ENCODE assay signal across 25 mouse cellular contexts in genomic region chr12:13358849-13359248, GRCm38 (mm10).
DNase-seq lines count a peak whose midpoint lies in the region; ATAC-seq and TF ChIP-seq lines count a peak whose summit lies in the region.
"Had no signal": no experiment of that assay in that cellular context is flagged by ENCODE, and none has a peak within 500 bp of the region (broad histone marks: within the 10 kb centered on the region; RNA-seq: fewer than 3 reads in every experiment).

No protein-coding gene starts in this region.

- H3K36me3 ChIP-seq in liver, embryonic 16.5 days (ENCODE audit: control insufficient read depth, insufficient read depth), result no peaks in the 10 kb centered on the region; the same call in 1 of the 2 replicates
- peaks cover 44 to 67% of the 10 kb centered on the region in 2 experiments for H3K36me3 ChIP-seq in CH12.LX (replicated peaks in 1 of 2; ENCODE audit: control insufficient read depth in 1 of 2, insufficient read depth in 1 of 2, low read length in 1 of 2)

- in situ Hi-C loops in CH12.LX (cut with MboI; ENCODE audit: low pct_ligation_motif_present, low pct_unique_long_range_greater_than_20kb, low sequenced_read_pairs), result no loop called here

- no peak for TF ChIP-seq POLR2A in CH12.LX (IDR thresholded peaks at IDR 0.05; ENCODE audit: low read depth, low read length)

- H3K9me3 ChIP-seq in liver, embryonic 16.5 days (replicated peaks; ENCODE audit: control insufficient read depth, low read length), result no peaks in the 10 kb centered on the region
- H3K9me3 ChIP-seq in CH12.LX (replicated peaks; ENCODE audit: low read length), result no peaks in the 10 kb centered on the region
- H3K9me3 ChIP-seq: hindbrain, embryonic 10.5 days; hindbrain, embryonic 15.5 days; limb, embryonic 12.5 days had no signal

- TF ChIP-seq EP300 in CH12.LX (IDR thresholded peaks at IDR 0.05; ENCODE audit: low read length), result no peak

- H3K4me3 ChIP-seq in liver, embryonic 16.5 days (ENCODE audit: low read depth, low read length), result no peak overlapping the region
- no peak overlapping the region for H3K4me3 ChIP-seq in CH12.LX (replicated peaks in 1 of 3; ENCODE audit: low read depth in 2 of 3, low read length in 2 of 3, poor library complexity in 1 of 3)
- H3K4me3 ChIP-seq: hindbrain, embryonic 10.5 days; hindbrain, embryonic 15.5 days; left cerebral cortex, adult 2 months; limb, embryonic 12.5 days had no signal

- H3K27ac ChIP-seq in liver, embryonic 16.5 days (ENCODE audit: low read length), result no peak overlapping the region
- no peak overlapping the region for H3K27ac ChIP-seq in CH12.LX (ENCODE audit: insufficient read depth, low read depth)
- H3K27ac ChIP-seq: hindbrain, embryonic 10.5 days; hindbrain, embryonic 15.5 days; left cerebral cortex, adult 2 months; limb, embryonic 12.5 days had no signal

- TF ChIP-seq CTCF in CH12.LX (conservative IDR thresholded peaks at IDR 0.05 in 1 of 2, IDR thresholded peaks at IDR 0.05 in 1 of 2; ENCODE audit: low read depth in 2 of 2, low read length in 2 of 2), result no peak

- DNase-seq in liver (no peak), CH12.LX (ENCODE audit: extremely low read depth) (peak; percentile 14)
- DNase-seq in brain, adult 2 months (ENCODE audit: low read depth, low spot score), result peak; percentile 26
- DNase-seq in left cerebral cortex, adult 11 months (ENCODE audit: low spot score), result no peak
- DNase-seq in kidney, adult 8-10 months, result no peak
- DNase-seq: adrenal gland, postnatal 10 days; B cell, adult 2 months; cerebellum, adult 11-12 months; cerebellum, adult 9-11 months; heart, postnatal 14 days; kidney, adult 18-20 months; kidney, postnatal 25 days; liver, postnatal 0 days; lung, postnatal 4 days; midbrain, embryonic 14.5 days; spleen, adult 18-20 months; thymus, adult 2 months; thymus, postnatal 36 days had no signal

- dilution Hi-C loops in CH12.LX (cut with MboI; ENCODE audit: extremely low pct_ligation_motif_present, extremely low pct_unique_long_range_greater_than_20kb, low sequenced_read_pairs), result no loop called here

- H3K9ac ChIP-seq in liver, embryonic 16.5 days (ENCODE audit: low read depth, low read length), result no peak overlapping the region
- no peak overlapping the region for H3K9ac ChIP-seq in CH12.LX (ENCODE audit: insufficient read depth, low read depth)
- H3K9ac ChIP-seq: hindbrain, embryonic 15.5 days; limb, embryonic 12.5 days; liver, postnatal 0 days had no signal

- no peak overlapping the region for H3K4me2 ChIP-seq in liver, embryonic 16.5 days (ENCODE audit: low read depth, low read length)
- no peak overlapping the region for H3K4me2 ChIP-seq in CH12.LX (ENCODE audit: insufficient read depth, low read depth, poor library complexity, severe bottlenecking)
- H3K4me2 ChIP-seq: hindbrain, embryonic 15.5 days; limb, embryonic 12.5 days; liver, embryonic 11.5 days had no signal

- TF ChIP-seq RAD21 in CH12.LX (IDR thresholded peaks at IDR 0.05; ENCODE audit: low read depth, low read length), result no peak

- WGBS in liver, embryonic 16.5 days (ENCODE audit: insufficient replicate concordance), result 57% methylated on average over 4 of the region's 4 CpGs

- no peaks in the 10 kb centered on the region for H3K27me3 ChIP-seq in liver, embryonic 16.5 days (ENCODE audit: control insufficient read depth, insufficient read depth, low read depth, low read length)
- no peaks in the 10 kb centered on the region for H3K27me3 ChIP-seq in CH12.LX (replicated peaks)
- H3K27me3 ChIP-seq: hindbrain, embryonic 15.5 days; limb, embryonic 12.5 days had no signal

- ATAC-seq in liver, embryonic 16.5 days (ENCODE audit: low read depth), result peak; percentile 30; the same call in 1 of the 2 replicates
- peak; percentile 84 for ATAC-seq in megakaryocyte progenitor cell, adult 5-6 weeks (replicated peaks; ENCODE audit: poor library complexity)
- ATAC-seq: liver, postnatal 0 days had no signal

- no peaks in the 10 kb centered on the region for H3K4me1 ChIP-seq in liver, embryonic 16.5 days (ENCODE audit: control insufficient read depth, low read depth, low read length)
- H3K4me1 ChIP-seq in CH12.LX (ENCODE audit: control insufficient read depth in 1 of 2, insufficient read depth in 2 of 2), result peaks cover 0 to 12% of the 10 kb centered on the region in 2 experiments; a peak in 2 of 4 replicates
- H3K4me1 ChIP-seq: hindbrain, embryonic 15.5 days; limb, embryonic 12.5 days had no signal

- no peaks in the 10 kb centered on the region for H3K79me2 ChIP-seq in CH12.LX (replicated peaks; ENCODE audit: control insufficient read depth, extremely low read depth, insufficient read depth, poor library complexity, severe bottlenecking)

TF ChIP-seq in CH12.LX, 34 proteins besides CTCF, POLR2A, EP300 and RAD21:
- TF ChIP-seq SMC3 (IDR thresholded peaks at IDR 0.05; ENCODE audit: low read depth, low read length) (no peak), MAFK (IDR thresholded peaks at IDR 0.05; ENCODE audit: insufficient replicate concordance, low read length) (no peak), MXI1 (IDR thresholded peaks at IDR 0.05; ENCODE audit: low read depth, low read length) (no peak), KAT2A (IDR thresholded peaks at IDR 0.05; ENCODE audit: insufficient replicate concordance, low read length) (no peak), CHD2 (IDR thresholded peaks at IDR 0.05; ENCODE audit: low read length) (no peak), UBTF (IDR thresholded peaks at IDR 0.05; ENCODE audit: low read depth, low read length) (no peak), ETS1 (conservative IDR thresholded peaks at IDR 0.05; ENCODE audit: low read depth, low read length) (no peak), NELFE (IDR thresholded peaks at IDR 0.05; ENCODE audit: low read depth, low read length) (no peak), ZMIZ1 (IDR thresholded peaks at IDR 0.05; ENCODE audit: low read depth, low read length) (no peak), SIN3A (IDR thresholded peaks at IDR 0.05; ENCODE audit: low read length) (no peak), ZC3H11A (IDR thresholded peaks at IDR 0.05; ENCODE audit: low read depth, low read length) (no peak), ZNF384 (IDR thresholded peaks at IDR 0.05; ENCODE audit: low read depth, low read length) (no peak), JUN (IDR thresholded peaks at IDR 0.05; ENCODE audit: insufficient read depth, low read depth, low read length) (no peak), USF1 (IDR thresholded peaks at IDR 0.05; ENCODE audit: low read depth, low read length) (no peak), MYC (IDR thresholded peaks at IDR 0.05; ENCODE audit: low read depth, low read length) (no peak), BHLHE40 (IDR thresholded peaks at IDR 0.05; ENCODE audit: low read depth, low read length) (no peak), IRF4 (IDR thresholded peaks at IDR 0.05; ENCODE audit: low read depth, low read length) (no peak), POLR2AphosphoS2 (IDR thresholded peaks at IDR 0.05; ENCODE audit: low read depth, low read length) (no peak)
TF ChIP-seq in CH12.LX: peak in this region for 0.

Comparison
In these comparisons a context has a peak if more than half of its experiments do, and no peak if none do; other contexts are left out.
1. DNase-seq: peak in CH12.LX (single experiment) and brain, adult 2 months (single experiment); none in liver (single experiment), left cerebral cortex, adult 11 months (single experiment) and kidney, adult 8-10 months (0 of 2).